Mouse (Mus musculus) adrenal gland (tissue): ENCODE measurements around the gene Slit3.

Experiments used
- intact Hi-C: fragments of 180-260 bp; cut with DNase I; formaldehyde crosslinking; loops from one replicate; pipeline ENCODE4 v1.15.1; 2025

Gene Slit3

GRCm38 (mm10) chr11:35447951-35448350, 326.9 kb downstream of the Slit3 start:
- intact Hi-C loops: no loop called here

GRCm38 (mm10) chr11:35449199-35449598, 328.2 kb downstream of the Slit3 start:
- intact Hi-C loops: no loop called here

DNA sequence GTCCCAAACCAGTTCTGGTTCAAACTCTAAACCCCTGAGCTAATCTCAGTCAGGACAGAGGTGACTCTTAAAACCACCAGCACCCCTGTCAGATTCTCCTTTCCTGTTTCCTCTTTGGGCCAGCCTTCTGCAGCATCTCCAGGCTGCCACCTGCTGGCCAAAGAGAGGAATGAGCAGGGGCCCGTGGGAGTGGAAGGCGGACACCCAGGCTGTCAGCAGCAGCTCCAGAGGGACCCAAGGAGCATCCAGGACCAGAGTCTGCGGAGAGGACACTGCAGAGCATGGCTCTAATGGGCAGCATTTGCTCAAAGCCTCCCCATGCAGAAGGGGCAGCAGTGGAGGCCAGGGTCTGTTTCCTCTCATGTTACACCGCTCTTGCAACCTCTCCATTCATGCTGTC, 330.6 kb downstream of the Slit3 start:
- intact Hi-C loops: loop anchor here (5.0 kb wide), 3 partner anchors 216 to 609 kb away; no protein-coding TSS in a partner anchor

DNA sequence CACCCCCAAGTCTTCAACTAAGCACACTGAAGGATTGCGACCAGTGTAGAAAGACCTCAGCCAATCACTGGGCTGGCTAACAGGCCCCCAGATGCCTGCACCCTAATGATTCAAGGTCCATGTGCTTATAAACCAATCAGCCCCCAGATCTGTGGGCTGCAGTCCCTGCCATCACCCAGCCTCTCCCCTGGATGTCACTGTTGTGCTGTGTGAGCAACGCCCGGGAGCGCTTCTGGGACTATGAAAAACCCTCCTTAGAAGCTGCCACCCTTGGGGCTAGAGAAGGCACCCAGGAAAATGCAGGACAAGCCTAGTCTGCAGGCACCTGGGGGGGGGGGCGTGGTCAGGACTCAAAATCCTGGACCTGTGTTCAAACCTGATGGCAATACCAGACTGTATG, 331.4 kb downstream of the Slit3 start:
- intact Hi-C loops: loop anchor here (5.0 kb wide), 3 partner anchors 215 to 610 kb away; no protein-coding TSS in a partner anchor

DNA sequence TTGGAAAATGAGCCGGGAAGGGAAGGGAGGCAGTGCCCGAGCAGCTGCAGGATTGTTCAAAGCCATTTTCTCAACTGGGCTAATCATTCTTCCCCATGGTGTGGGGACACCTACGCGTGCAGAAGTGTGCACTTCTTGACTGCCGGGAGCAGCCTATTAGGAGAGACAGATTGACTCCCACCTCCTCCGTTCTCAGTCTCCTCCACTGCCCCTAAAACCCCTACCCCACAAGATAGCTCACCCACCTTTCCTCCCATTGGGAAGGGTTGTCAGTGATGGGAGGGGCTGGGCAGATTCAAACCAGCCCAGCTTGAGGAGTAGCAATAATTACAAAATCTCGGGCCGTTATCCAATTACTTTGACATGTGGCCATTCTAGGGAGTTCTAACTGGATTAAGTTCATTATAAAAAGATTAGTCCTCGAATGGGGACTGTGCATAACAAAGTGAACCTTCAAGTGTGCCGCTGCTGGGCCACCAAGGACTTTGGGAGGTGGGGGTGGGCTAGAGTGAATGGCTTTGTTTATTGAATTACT, 333.2 kb downstream of the Slit3 start:
- intact Hi-C loops: loop anchor here (5.0 kb wide), 3 partner anchors 213 to 612 kb away; no protein-coding TSS in a partner anchor

- intact Hi-C loops: loop anchor here (5.0 kb wide), 3 partner anchors 213 to 612 kb away; no protein-coding TSS in a partner anchor
These were observed 333.8 kb downstream of the Slit3 start for GRCm38 (mm10) chr11:35454781-35455180.

DNA sequence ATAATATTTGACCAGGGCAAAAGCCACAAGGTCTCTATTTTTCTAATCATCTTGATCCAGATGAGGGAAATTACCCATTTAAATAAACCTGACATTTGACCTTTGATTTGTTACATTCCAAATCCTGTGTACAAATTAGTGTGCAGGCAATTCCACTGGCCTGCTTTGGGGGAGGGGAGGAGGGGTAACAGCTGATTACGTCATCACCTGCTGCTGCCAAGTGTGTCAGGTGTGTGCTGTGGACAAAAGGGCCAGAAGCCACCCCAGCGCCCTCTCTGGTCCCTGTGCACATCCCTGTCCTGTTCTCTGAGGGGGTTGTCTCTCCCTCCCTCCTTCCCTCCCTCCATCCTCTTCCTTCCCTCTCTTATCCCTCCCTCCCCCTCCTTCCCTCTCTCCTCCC, 337.0 kb downstream of the Slit3 start:
- intact Hi-C loops: no loop called here

DNA sequence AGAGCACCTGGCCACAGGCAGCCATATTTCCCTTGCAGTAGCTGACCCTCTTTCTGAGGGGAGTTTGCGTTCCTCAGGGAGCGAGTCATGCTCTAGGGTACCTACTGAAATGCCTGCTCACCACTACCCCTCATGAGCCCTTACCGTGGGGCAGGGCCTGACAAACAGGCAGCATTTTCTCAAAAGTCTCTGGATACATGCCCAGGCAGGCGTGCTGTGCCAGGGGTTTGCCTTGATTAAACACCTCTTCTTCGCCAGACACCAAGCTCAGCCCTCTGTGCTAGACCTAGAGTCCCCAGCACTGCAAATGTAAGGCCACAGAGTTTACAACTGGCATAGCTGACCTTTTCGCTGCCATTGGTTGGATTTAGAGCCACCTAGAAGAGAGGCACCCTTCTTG, 345.7 kb downstream of the Slit3 start:
- intact Hi-C loops: no loop called here

DNA sequence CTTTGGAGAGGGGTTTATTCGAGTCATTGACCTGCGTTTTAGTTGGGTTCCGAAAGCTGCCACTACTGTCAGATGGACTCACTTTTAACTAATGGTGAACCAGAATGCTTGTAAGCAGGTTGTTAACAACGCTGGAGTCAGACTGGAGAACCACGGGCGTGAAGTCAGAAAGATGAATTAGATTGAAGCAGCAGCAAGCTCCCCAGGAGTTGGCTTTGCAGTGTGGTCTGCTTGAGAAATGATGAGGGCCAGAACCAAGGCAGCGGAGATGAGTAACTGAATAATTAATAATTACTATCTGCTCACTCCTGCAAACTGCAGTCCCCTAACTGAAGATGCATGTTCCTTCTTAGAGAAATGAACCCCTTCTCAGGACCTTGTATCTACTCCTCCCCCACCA, 347.8 kb downstream of the Slit3 start:
- intact Hi-C loops: no loop called here

- intact Hi-C loops: no loop called here
These were observed 348.9 kb downstream of the Slit3 start for GRCm38 (mm10) chr11:35469940-35470339.

GRCm38 (mm10) chr11:35470853-35471252, 349.8 kb downstream of the Slit3 start:
- intact Hi-C loops: no loop called here

GRCm38 (mm10) chr11:35472842-35473616, 352.0 kb downstream of the Slit3 start:
- intact Hi-C loops: no loop called here

DNA sequence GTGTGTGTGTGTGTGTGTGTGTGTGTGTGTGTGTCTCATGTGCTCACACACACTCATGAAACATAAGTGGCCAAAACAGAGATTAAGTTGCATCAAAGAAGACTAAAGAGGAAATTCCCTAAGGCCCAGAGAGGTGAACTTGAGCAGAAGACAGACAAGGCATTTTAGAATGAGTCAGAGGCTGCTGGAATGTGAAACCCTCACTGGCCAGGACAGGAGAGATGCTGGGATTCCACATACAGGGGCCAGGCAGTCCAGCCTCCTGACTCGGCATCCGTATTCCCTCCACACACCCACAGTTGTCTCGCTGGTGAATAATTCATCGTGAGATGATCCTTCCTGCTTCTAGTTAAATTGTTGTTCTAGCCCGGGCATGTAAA, 352.6 kb downstream of the Slit3 start:
- intact Hi-C loops: no loop called here

GRCm38 (mm10) chr11:35480146-35480545, 359.1 kb downstream of the Slit3 start:
- intact Hi-C loops: no loop called here

DNA sequence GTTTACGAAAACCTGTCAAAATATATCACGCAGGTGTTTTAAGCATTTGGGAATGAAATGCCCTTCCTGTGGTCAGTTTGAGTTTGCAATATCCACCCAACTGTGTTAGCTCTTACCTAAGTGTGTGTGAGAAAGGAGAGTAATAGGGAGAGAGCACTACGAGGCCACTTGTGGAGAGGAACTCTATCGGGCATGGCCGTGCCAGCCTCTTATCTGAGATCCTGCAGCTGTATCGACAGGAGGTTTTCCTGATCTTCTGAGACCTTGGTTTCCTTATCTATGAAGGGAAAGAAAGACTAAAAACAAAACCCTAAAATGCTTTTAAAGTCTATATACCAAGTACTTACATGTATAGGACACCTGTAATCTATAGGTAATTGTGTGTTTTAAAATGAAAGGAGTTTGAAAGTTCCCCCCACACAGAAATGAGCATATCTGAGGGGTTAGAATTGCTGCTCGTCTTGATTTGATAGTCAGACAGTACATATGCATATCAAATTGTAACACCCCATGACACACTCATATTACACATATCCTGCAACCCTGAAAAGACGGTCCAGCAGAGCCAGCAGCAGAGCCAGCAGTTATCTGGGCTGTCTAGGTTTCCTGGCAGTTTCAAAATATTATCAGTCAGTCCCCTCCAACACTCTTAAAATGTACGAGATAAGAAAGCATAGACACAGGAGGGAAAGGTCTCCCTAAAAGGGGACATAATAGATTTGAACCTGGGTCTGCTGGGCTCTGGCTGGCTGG, 360.8 kb downstream of the Slit3 start:
- intact Hi-C loops: no loop called here

DNA sequence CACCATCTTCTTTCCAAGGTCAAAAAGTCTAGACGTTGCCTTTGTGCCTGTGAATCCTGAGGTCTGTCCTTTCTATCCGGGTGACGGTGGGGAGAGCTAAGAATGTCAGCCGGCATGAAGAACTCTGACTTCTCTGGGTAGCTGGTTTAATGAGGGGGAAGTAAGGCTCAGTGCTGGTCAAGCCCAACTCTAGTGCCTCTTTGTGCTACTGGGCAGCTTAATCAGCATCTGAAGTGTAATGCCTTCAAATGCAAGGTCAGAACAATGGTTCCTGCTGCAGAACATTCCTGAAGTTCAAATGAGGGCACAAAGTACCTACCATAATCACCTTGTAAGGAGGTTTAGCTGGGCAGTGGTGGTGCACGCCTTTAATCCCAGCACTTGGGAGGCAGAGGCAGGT, 366.9 kb downstream of the Slit3 start:
- intact Hi-C loops: no loop called here

DNA sequence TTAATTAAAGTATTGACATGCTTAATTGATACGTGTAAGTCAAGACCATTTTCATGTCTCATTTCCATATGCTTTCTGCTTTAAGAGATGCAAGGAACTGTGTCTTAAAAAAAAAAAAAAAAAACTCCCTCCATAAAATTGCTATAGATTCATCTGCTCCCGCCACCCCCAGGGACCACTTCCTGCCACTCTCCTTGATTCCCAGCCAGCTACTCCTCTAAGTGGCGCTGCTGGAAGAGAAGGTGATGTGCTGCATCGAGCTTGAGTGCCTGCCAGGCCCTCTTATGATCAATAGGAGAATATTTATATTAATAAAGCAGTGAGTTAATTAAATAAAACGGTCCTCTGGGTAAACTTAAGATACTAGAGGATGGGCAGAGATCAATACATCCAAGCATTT, 370.7 kb downstream of the Slit3 start:
- intact Hi-C loops: no loop called here

GRCm38 (mm10) chr11:35496874-35497273, 375.9 kb downstream of the Slit3 start:
- intact Hi-C loops: no loop called here

GRCm38 (mm10) chr11:35497961-35498360, 376.9 kb downstream of the Slit3 start:
- intact Hi-C loops: no loop called here

DNA sequence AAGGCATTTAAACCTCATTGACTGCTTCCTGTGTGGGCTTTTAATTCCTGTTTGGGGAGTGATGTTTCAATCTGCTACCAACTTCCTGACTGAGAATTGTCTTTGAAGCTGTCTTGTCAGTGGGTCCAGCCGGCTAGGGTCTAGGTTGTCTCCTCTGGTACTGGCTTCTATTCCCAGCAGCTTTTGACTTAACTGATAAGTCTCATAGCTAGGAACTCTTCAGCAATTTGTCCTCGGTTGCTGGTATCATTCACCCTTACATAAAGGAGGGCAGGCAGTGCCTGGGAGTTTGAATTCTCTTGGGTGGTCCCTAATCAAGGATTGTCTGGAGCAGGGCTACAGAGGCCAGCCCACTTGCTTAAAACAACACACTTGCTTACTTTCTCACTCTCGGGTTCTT, 381.1 kb downstream of the Slit3 start:
- intact Hi-C loops: no loop called here

GRCm38 (mm10) chr11:35504051-35504450, 383.0 kb downstream of the Slit3 start:
- intact Hi-C loops: no loop called here

- intact Hi-C loops: no loop called here
These were observed 383.9 kb downstream of the Slit3 start for GRCm38 (mm10) chr11:35504916-35505315.
